Mouse (Mus musculus): ENCODE results near the gene Syne2. TPM values are rescaled to one million over a fixed set of nuclear protein-coding genes. Genes with fewer than 3 reads are reported as not detected.

The Syne2 gene
- total and polyA plus RNA-seq, 3 experiments, result 3.9 to 7.5 (median 4.9) TPM

DNA sequence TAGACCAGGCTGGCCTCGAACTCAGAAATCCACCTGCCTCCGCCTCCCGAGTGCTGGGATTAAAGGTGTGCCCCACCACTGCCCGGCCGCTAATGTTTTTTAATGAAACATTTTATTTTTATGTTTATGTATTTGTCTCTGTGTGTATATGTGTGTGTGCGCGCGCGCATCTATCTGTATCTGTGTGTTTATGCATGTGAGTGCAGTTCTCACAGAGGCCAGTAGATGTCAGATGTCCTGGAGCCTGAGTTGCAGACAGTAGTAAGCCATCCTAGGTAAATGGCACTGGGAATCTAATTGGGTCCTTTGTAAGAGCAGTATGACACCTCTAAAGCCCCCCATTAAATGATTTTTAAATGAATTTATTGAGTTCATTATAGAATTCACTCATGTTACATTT lies 83.8 kb downstream of the Syne2 start:
- Histone ChIP-seq H3K79me2 (replicated peaks; ENCODE audit: control insufficient read depth, extremely low read depth, insufficient read depth, poor library complexity, severe bottlenecking) (no peaks in the 10 kb centered on the region), H3K4me2 (ENCODE audit: insufficient read depth, low read depth, poor library complexity, severe bottlenecking) (no peak overlapping the region), H3K36me3 (replicated peaks in 1 of 2; ENCODE audit: control insufficient read depth in 1 of 2, insufficient read depth in 1 of 2, low read length in 1 of 2) (no peaks in the 10 kb centered on the region), H3K9me3 (replicated peaks; ENCODE audit: low read length) (no peaks in the 10 kb centered on the region), H3K27me3 (replicated peaks) (no peaks in the 10 kb centered on the region), H3K27ac (ENCODE audit: insufficient read depth, low read depth) (no peak overlapping the region), H3K4me1 (ENCODE audit: control insufficient read depth in 1 of 2, insufficient read depth in 2 of 2) (peaks cover 0 to 12% of the 10 kb centered on the region in 2 experiments; a peak in 2 of 4 replicates), H3K9ac (ENCODE audit: insufficient read depth, low read depth) (no peak overlapping the region), H3K4me3 (replicated peaks in 1 of 3; ENCODE audit: low read depth in 2 of 3, low read length in 2 of 3, poor library complexity in 1 of 3) (no peak overlapping the region)
- TF ChIP-seq CTCF (conservative IDR thresholded peaks at IDR 0.05 in 1 of 2, IDR thresholded peaks at IDR 0.05 in 1 of 2; ENCODE audit: low read depth in 2 of 2, low read length in 2 of 2), result peak in 1 of 2 experiments; percentile 28; a peak in 2 of 4 replicates
- TF ChIP-seq BHLHE40 (IDR thresholded peaks at IDR 0.05; ENCODE audit: low read depth, low read length), result no peak
- TF ChIP-seq ZNF384 (IDR thresholded peaks at IDR 0.05; ENCODE audit: low read depth, low read length), result no peak
- in situ Hi-C loops (cut with MboI; ENCODE audit: low pct_ligation_motif_present, low pct_unique_long_range_greater_than_20kb, low sequenced_read_pairs), result no loop called here
- peak; percentile 5 for DNase-seq (ENCODE audit: extremely low read depth)
- dilution Hi-C loops (cut with MboI; ENCODE audit: extremely low pct_ligation_motif_present, extremely low pct_unique_long_range_greater_than_20kb, low sequenced_read_pairs), result no loop called here

DNA sequence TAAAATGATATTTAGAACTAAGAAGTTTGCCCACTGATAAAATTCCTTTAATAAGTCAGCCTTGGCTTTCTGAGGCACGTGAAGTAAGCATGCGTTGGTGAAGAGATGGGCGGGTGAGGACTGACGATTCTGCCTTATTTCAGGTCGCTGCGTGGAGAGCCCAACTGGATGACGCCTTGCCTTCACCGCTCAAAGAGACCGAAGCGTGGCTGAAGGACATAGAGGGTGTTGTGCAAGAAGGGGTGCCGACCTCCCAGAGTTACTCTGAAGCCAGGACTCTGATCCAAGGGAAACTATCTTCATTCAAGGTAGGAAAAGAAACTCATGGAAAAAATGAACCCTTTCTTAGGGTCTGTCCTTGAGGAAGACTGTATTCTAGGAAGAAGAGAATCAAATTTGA lies 86.1 kb downstream of the Syne2 start:
- Histone ChIP-seq H3K9me3 (replicated peaks; ENCODE audit: low read length) (no peaks in the 10 kb centered on the region), H3K36me3 (replicated peaks in 1 of 2; ENCODE audit: control insufficient read depth in 1 of 2, insufficient read depth in 1 of 2, low read length in 1 of 2) (no peaks in the 10 kb centered on the region), H3K79me2 (replicated peaks; ENCODE audit: control insufficient read depth, extremely low read depth, insufficient read depth, poor library complexity, severe bottlenecking) (no peaks in the 10 kb centered on the region), H3K9ac (ENCODE audit: insufficient read depth, low read depth) (no peak overlapping the region), H3K4me3 (replicated peaks in 1 of 3; ENCODE audit: low read depth in 2 of 3, low read length in 2 of 3, poor library complexity in 1 of 3) (no peak overlapping the region), H3K4me1 (ENCODE audit: control insufficient read depth in 1 of 2, insufficient read depth in 2 of 2) (peaks cover 0 to 4% of the 10 kb centered on the region in 2 experiments; a peak in 1 of 4 replicates), H3K27me3 (replicated peaks) (no peaks in the 10 kb centered on the region), H3K27ac (ENCODE audit: insufficient read depth, low read depth) (no peak overlapping the region), H3K4me2 (ENCODE audit: insufficient read depth, low read depth, poor library complexity, severe bottlenecking) (no peak overlapping the region)
- dilution Hi-C loops (cut with MboI; ENCODE audit: extremely low pct_ligation_motif_present, extremely low pct_unique_long_range_greater_than_20kb, low sequenced_read_pairs), result no loop called here
- TF ChIP-seq JUN (IDR thresholded peaks at IDR 0.05; ENCODE audit: insufficient read depth, low read depth, low read length) (no peak), UBTF (IDR thresholded peaks at IDR 0.05; ENCODE audit: low read depth, low read length) (no peak), BHLHE40 (IDR thresholded peaks at IDR 0.05; ENCODE audit: low read depth, low read length) (no peak), USF2 (conservative IDR thresholded peaks at IDR 0.05; ENCODE audit: low read depth, low read length) (no peak), SIN3A (IDR thresholded peaks at IDR 0.05; ENCODE audit: low read length) (no peak), RCOR1 (conservative IDR thresholded peaks at IDR 0.05; ENCODE audit: low read depth, low read length) (no peak), HCFC1 (IDR thresholded peaks at IDR 0.05; ENCODE audit: low read depth, low read length) (no peak), USF1 (IDR thresholded peaks at IDR 0.05; ENCODE audit: low read depth, low read length) (no peak), ETS1 (conservative IDR thresholded peaks at IDR 0.05; ENCODE audit: low read depth, low read length) (no peak), MXI1 (IDR thresholded peaks at IDR 0.05; ENCODE audit: low read depth, low read length) (no peak), GABPA (IDR thresholded peaks at IDR 0.05; ENCODE audit: insufficient replicate concordance, low read depth, low read length) (no peak), NRF1 (IDR thresholded peaks at IDR 0.05; ENCODE audit: low read depth, low read length) (no peak), POLR2A (IDR thresholded peaks at IDR 0.05; ENCODE audit: low read depth, low read length) (no peak), ZKSCAN1 (IDR thresholded peaks at IDR 0.05; ENCODE audit: borderline replicate concordance, low read depth, low read length) (no peak)
- in situ Hi-C loops (cut with MboI; ENCODE audit: low pct_ligation_motif_present, low pct_unique_long_range_greater_than_20kb, low sequenced_read_pairs), result no loop called here
- DNase-seq (ENCODE audit: extremely low read depth), result no peak

All from CH12.LX (cell line).